14 mouse cellular contexts compared by ENCODE assay signal in genomic region chr11:39944196-39944595, GRCm38 (mm10).
DNase-seq lines count a peak whose midpoint lies in the region.
"Had no signal": no experiment of that assay in that cellular context is flagged by ENCODE, and none has a peak within 500 bp of the region (broad histone marks: within the 10 kb centered on the region; RNA-seq: fewer than 3 reads in every experiment).

No protein-coding gene starts in this region.

- DNase-seq in frontal cortex, adult 2 months (ENCODE audit: extremely low spot score in 1 of 2, low spot score in 1 of 2): peak; percentile 4 to 22
- no peak for DNase-seq in frontal cortex, postnatal 10 days (ENCODE audit: low spot score in 2 of 2)
- peak; percentile 12 for DNase-seq in right cerebral cortex, adult 18-20 months
- no peak for DNase-seq in right cerebral cortex, postnatal 14 days
- DNase-seq in telencephalon, adult 2 months (ENCODE audit: low read depth, low spot score): peak; percentile 31
- no peak for DNase-seq in kidney, postnatal 4 days
- DNase-seq: adrenal gland, adult 2 months; adrenal gland, postnatal 10 days; adrenal gland, postnatal 25 days; cerebellum, adult 11-12 months; cerebellum, adult 2 months; cerebellum, adult 9-10 months; cerebellum, postnatal 10 days; cerebellum, postnatal 25 days had no signal

Comparison
In these comparisons a context has a peak if more than half of its experiments do, and no peak if none do; other contexts are left out.
1. DNase-seq: peak in frontal cortex, adult 2 months (2 of 2), right cerebral cortex, adult 18-20 months (single experiment) and telencephalon, adult 2 months (single experiment); none in frontal cortex, postnatal 10 days (0 of 2), right cerebral cortex, postnatal 14 days (single experiment) and kidney, postnatal 4 days (0 of 2).